Mouse (Mus musculus) frontal cortex, postnatal 14 days (tissue): ENCODE measurements around the gene Borcs7.

Experiments used
- DNase-seq, 2 experiments: peaks; one replicate each; pipeline ENCODE4 v3.0.0; 2022; ENCODE audit warnings: low spot score in 2 of 2

Borcs7 gene

GRCm38 (mm10) chr19:46662784-46663183, 26.9 kb upstream of the Borcs7 start:
- no peak for DNase-seq

GRCm38 (mm10) chr19:46665474-46665873, 24.2 kb upstream of the Borcs7 start:
- DNase-seq, result no peak

DNA sequence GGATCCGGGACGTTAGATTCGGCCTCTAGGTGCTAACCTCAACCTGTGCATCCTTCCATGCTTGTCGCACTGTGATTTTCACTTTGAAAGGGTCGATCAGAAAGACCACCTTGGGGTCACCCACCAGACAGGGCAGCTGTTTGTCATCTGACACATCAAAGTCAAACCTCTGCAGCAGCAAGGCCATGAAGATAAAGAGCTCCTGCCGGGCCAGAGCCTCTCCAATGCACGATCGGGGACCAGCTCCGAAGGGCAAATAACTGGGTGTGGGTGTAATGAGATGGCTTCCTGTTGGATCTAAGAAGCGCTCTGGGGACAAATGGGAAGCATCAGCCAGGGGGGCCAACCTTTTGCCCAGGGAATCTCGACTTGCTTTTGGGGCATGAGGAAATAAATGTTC, 22.4 kb upstream of the Borcs7 start:
- no peak for DNase-seq

DNA sequence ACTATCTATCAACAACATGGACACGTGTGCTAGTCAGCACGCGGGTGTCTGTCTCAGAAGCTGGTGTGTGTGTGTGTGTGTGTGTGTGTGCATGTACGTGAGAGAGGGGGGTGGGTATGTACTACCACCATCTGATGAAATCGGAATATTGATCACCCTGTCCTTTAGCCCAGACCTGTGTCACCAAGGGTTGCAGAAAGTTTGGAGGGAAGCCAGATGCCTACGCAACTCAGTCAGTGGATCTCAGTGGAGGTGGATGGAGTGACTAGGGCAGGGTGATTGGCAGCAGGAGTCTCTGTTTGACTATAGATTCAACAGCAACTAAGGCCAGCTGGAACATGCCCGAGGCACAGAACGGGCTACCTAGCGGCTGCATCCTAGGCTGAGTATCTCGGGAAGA, 21.4 kb upstream of the Borcs7 start:
- DNase-seq, result no peak

- DNase-seq, result no peak
These were observed 19.9 kb upstream of the Borcs7 start for GRCm38 (mm10) chr19:46669802-46670201.

GRCm38 (mm10) chr19:46670691-46671090, 19.0 kb upstream of the Borcs7 start:
- DNase-seq, result peak in 1 of 2 experiments; percentile 35

DNA sequence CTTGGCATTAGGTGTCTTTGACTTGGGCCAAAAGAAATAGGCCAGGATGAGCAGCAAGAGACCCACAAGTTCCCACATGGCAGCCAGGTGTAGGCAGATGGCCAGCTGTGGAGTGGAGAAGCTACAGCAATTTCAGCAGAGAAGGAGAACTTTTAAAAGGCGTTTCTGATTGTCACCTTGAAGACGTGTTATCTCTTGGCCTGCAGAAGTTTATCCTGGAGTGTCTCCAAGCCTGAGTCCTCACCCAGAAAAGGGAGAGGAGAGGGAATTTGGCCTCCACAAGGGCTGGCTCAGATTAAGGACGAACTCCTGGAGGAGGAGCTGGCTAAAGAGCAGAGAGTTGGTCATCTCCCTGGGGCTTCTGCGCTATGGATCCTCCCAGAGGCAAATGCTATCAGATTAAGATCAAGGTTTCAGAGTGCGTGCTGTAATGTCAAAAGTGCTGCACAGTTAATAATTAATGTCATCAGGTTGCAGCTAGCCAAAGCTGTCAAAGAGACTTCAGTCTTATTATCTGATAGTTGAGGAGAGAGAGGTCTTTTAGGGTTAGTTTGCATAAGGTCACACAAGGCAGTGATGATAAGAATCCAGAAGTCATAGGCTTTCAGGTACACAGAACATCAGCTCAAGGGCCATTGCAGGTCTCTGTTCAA, 16.8 kb upstream of the Borcs7 start, which contains the start of gene Cyp17a1:
Gene Cyp17a1, minus strand, starts transcription at position 407 of the 653 bp plus-strand sequence.
- no peak for DNase-seq

DNA sequence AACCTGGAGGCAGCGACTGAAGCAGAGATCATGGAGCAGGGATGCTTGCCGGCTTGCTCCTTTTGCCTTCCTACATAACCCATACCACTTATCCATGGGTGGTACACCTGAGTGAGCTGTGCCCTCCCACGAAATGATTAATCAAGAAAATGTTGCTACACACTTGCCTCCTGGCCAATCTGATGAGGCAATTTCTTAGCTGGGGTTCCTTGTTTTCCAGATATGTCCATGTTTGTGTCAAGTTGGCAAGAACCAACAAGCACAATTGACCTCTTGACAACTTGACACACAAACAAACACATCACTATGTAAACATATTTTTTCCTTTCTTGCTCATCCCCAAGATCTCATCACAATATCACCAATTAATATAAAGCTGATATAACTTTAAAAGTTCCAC, 14.1 kb upstream of the Borcs7 start:
- DNase-seq, result no peak

GRCm38 (mm10) chr19:46679720-46680383, 9.9 kb upstream of the Borcs7 start:
- DNase-seq, result no peak

- DNase-seq, result no peak
These were observed 681 bp downstream of the Borcs7 start for GRCm38 (mm10) chr19:46690387-46690786.

- no peak for DNase-seq
These were observed 1.4 kb downstream of the Borcs7 start for GRCm38 (mm10) chr19:46691078-46691477.

DNA sequence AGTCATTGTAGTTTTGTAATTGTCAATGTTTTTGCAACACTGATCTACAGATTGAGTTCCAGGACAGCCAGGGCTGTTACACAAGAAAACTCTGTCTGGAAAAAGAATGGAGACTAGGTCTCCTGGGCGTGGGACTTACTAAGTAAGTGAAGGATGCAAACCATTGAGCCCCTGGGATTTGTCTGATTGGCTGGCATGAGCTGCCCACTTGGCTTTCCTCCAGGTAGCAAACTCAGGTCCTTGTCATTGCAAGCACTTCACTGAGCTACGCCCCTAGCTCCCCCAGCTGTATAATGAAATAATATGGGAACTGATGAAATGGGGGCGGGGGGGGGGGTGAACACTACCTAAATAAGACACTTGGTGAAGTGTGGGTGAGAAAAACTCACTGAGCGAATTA, 3.4 kb downstream of the Borcs7 start:
- DNase-seq, result no peak

- no peak for DNase-seq
These were observed 6.8 kb downstream of the Borcs7 start for GRCm38 (mm10) chr19:46696482-46696881.

GRCm38 (mm10) chr19:46696943-46697342, 7.2 kb downstream of the Borcs7 start:
- no peak for DNase-seq

DNA sequence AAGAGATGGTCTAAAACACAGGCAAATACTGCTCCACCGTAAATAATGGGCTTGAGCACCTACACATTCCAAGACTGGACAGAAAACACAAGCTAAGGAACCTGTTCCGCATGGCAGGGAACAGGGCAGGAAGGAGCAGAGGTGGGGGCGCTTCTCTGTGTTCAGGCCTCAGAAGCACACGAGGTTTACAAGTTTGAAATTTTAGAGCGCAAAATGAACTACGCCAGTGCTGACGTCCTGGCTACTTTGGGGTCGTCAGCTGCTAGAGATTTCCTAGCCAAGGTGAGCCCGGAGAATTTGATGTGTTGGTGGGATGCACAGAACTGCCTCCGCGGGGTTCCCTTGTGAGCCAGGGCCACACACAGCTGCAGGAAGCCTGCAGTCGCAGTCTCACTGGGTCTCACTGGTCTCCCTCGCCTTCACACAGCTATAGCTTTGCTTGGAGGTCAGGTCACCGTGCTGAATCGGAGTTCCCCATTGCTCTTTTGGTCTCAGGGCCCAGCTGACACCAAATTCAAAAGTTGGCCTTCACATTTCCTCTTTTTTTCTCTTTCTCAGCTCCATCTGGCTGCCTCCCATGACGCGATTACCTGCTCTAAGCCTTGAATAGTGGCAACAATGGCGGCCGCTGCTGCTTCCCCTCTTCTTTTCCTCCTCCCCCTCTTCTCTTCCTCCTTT, 8.3 kb downstream of the Borcs7 start:
- no peak for DNase-seq

DNA sequence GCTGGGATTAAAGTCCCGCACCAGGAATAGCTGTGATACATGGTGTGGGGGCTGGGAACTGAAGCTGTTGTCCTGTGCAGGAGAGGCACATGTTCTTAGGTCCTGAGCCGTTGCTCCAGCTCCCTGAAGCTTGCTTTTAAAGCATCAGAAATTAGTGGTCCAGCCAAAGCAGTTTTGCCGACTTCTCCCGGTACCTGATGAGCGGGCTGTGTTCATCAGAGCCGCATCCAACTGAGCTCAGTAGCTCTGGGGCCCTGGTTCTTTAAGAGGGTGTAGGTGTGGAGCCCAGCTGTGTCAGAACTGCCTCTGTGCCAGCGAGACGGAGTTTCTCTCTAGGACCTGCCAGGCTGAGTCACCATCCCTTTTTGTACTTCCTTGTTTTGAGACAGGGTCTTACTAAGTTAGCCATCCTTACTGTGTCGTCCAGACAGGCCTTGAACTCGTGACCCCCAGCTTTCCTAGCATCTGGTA, 9.3 kb downstream of the Borcs7 start:
- no peak for DNase-seq

DNA sequence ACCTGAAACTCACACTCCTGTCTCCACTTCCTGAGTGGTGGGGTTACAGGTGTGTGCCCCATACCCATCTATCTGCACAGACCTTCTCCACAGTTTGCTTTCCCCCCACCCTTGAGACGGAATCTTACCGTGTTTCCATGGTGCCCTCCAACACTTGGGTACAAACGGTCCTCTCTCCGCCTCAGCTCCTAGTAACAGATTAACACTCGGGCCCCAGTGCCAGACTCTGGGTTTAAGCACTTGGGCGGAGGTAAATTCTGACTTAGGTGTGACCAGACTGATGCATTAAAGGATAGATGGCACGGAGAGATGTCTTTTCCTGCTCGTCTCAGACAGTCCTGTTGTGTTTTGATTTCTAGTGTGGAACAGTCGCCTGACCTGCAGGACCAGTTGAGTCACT, 11.4 kb downstream of the Borcs7 start:
- DNase-seq, result no peak

DNA sequence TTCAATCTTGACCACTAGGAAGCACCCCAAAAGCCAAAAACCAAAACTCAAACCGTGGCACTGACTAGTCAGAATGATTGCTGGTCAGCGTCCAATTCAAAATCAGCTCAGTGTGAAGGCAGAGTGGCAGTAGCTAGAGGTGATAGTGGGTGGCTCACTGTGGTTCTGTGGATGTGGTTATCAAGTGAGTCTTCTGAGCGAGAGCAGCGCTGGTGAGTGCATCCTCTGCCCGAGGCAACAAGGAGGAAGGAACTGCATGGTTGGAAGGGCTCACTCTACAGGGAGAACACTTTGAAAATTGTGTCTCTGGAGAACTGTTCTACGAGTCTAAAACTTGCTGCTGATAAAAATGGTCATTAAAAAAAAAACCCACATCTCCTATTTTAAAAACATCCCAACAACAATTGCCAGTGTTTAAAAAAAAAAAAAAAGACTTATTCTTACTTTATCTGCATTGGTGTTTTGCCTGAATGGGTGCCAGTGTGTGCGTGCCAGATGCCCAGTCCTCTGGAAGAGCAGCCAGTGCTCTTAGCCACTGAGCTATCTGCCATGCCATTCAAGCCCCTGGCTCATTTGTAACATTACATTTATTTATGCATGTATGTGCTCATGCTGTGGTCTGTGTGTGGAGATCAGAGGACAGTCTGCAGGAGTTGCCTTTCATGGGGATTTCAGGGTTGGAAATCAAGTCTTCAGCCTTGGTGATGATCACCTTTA, 16.2 kb downstream of the Borcs7 start:
- no peak for DNase-seq

DNA sequence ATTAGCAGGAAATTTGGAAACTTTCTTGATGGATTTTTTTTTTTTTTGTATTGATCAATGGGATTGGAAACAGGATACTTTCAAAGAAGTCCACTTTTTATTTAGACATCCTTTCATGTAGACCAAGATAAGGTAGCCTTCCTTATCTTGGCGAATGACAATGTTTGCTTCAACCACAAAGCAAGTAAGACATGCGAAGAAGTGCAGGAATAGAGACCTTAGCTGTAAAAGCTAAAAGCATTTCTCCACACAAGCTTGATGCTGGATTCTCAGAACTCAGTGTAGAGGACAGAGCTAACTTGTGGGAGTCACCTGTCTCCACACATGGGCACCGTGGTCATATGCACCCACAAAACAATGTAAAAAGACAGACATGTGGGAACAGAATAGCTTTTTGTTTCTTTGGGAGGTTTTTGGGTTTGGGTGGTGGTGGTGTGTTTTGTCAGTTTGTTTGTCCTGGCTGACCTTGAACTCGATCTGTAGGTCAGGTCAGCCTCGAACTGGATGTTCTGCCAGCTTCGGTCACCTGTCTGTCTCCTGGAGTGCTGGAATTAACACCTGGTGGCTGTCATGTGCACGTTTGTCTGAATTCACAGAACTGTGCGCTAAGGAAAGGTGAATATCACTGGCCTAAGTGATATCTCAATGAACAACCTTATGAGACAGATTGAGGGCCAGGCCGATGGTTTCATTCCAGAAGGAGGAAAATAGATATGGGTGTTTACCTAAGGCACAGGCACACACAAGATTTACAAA, 17.0 kb downstream of the Borcs7 start:
- DNase-seq, result no peak

GRCm38 (mm10) chr19:46707296-46708151, 17.8 kb downstream of the Borcs7 start, which contains the start of gene As3mt:
Gene As3mt, plus strand, starts transcription at chr19:46707458.
- DNase-seq, result peak; percentile 28 to 44
